Mouse (Mus musculus) midbrain, postnatal 0 days (tissue): Measurements from ENCODE around the gene Pakap. TPM values are rescaled to one million over a fixed set of nuclear protein-coding genes. Genes with fewer than 3 reads are reported as not detected.

Experiments
- ATAC-seq: fragments of 200-750 bp; cut with Nextera tagmentation; 2 replicates; pipeline ENCODE4 v1.8.0; 2017; ENCODE audit warnings: moderate number of reproducible peaks, mild to moderate bottlenecking, moderate TSS enrichment, moderate library complexity; ENCODE audit not compliant: low FRiP score
- DNase-seq: peaks from one replicate; pipeline ENCODE4 v3.0.0-alpha.2; 2015; ENCODE audit warnings: low spot score
- H3K27ac ChIP-seq: fragments of 300-500 bp; sonication (generic); 2 replicates; pipeline ENCODE4 v1.5.1; 2014; ENCODE audit warnings: low read depth, mild to moderate bottlenecking, low read length, mixed read lengths
- H3K27me3 ChIP-seq: fragments of 300-500 bp; sonication (generic); 2 replicates; pipeline ENCODE4 v1.6.1; 2014; ENCODE audit warnings: low read length, control low read depth, mixed read lengths; ENCODE audit not compliant: insufficient read depth
- H3K36me3 ChIP-seq: fragments of 300-500 bp; sonication (generic); 2 replicates; pipeline ENCODE4 v1.6.1; 2014; ENCODE audit warnings: low read length, control low read depth, mixed read lengths; ENCODE audit not compliant: insufficient read depth
- H3K4me1 ChIP-seq: fragments of 300-500 bp; sonication (generic); 2 replicates; pipeline ENCODE4 v1.6.1; 2014; ENCODE audit warnings: mild to moderate bottlenecking, control low read depth, antibody characterized with exemption, low read length, mixed read lengths; ENCODE audit not compliant: insufficient read depth
- H3K4me2 ChIP-seq: fragments of 300-500 bp; sonication (generic); 2 replicates; pipeline ENCODE4 v1.6.1; 2014; ENCODE audit warnings: low read depth, mild to moderate bottlenecking, low read length, mixed read lengths; ENCODE audit not compliant: poor library complexity, severe bottlenecking
- H3K4me3 ChIP-seq: fragments of 300-500 bp; sonication (generic); 2 replicates; pipeline ENCODE4 v1.5.1; 2014; ENCODE audit warnings: low read depth, mild to moderate bottlenecking, low read length, moderate library complexity
- H3K9ac ChIP-seq: fragments of 300-500 bp; sonication (generic); replicated peaks from 2 replicates; pipeline ENCODE4 v1.6.1; 2014; ENCODE audit warnings: mild to moderate bottlenecking, low read length, moderate library complexity, mixed read lengths; ENCODE audit not compliant: poor library complexity, severe bottlenecking
- H3K9me3 ChIP-seq: fragments of 300-500 bp; sonication (generic); 2 replicates; pipeline ENCODE4 v1.6.1; 2016; ENCODE audit warnings: low read length, control low read depth
- CTCF ChIP-seq: IDR thresholded peaks from 2 replicates; pipeline ENCODE4 v1.5.1; 2016; ENCODE audit warnings: antibody characterized with exemption, mild to moderate bottlenecking
- WGBS: fragments of 180-500 bp; shearing (Covaris S2); extraction: QIAGEN DNeasy Blood & Tissue Kit; methylation state at CpG from one replicate; pipeline ENCODE4 v1.1.7; 2014; 5-methylcytosine and 5-hydroxymethylcytosine counted together
- polyA plus RNA-seq: library from polyadenylated mRNA; unstranded; fragments of >200 nt; fragmentation: Nextera tagmentation; extraction: Ambion mirVana; gene quantifications from 2 replicates; pipeline ENCODE4 v1.2.1, GENCODE M21; 2015
- total RNA-seq: library from RNA; depleted of rRNA; stranded (reverse); fragments of >200 nt; gene quantifications from 2 replicates; pipeline ENCODE4 v1.2.3, GENCODE M21; 2014

Gene Pakap
- total and polyA plus RNA-seq, 2 experiments from 2014 or later, result 8.4 to 13.5 TPM

DNA sequence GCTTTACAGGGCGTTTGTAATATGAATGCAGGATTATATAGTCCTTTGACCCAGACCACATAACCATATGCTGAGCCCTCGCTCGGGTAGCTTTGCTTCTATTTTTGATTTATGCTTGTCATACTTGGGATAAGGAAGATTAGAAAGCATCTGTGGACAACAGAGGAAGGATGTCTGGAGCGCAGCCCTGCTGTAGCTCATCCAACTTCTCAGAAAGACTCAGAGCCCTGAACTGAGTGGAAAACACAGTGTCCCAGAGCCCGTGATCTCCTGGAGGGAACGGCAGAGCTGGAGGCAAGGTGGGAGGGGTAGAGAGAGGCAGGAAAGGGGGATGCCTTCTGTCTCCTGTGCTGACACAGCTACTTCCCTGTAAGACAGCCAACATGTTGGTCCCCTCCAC lies 33.7 kb upstream of the Pakap start:
- DNase-seq (no peak), ATAC-seq (no peak)
- TF ChIP-seq CTCF, result no peak
- no peak overlapping the region for H3K27ac ChIP-seq
- no peaks in the 10 kb centered on the region for H3K27me3 ChIP-seq
- H3K4me1 ChIP-seq, result no peaks in the 10 kb centered on the region
- H3K36me3 ChIP-seq, result no peaks in the 10 kb centered on the region
- 64% methylated on average over 6 of the region's 6 CpGs for WGBS
- no peaks in the 10 kb centered on the region for H3K9me3 ChIP-seq
- no peak overlapping the region for H3K4me2 ChIP-seq
- H3K9ac ChIP-seq, result no peak overlapping the region
- H3K4me3 ChIP-seq, result no peak overlapping the region

DNA sequence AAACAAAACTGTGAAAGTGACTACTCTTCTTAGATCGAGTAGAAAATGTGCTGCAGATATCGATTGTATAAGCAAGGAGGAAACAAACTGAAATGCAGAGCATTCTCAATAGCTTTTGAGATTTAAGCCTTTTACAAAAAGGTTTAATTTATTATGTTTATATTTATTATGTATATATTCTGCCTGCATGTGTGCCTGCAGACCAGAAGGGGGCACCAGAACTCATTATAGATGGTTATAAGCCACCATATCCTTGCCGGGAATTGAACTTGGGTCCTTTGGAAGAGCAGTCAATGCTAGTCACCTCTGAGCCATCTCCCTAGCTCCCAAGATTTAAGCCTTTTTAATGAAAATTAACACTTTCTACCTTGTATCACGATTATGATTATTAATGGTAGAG lies 32.9 kb upstream of the Pakap start:
- no peaks in the 10 kb centered on the region for H3K27me3 ChIP-seq
- DNase-seq (no peak), ATAC-seq (no peak)
- 94% methylated on average over 4 of the region's 4 CpGs for WGBS
- TF ChIP-seq CTCF, result peak; percentile 41
- H3K4me3 ChIP-seq, result no peak overlapping the region
- H3K4me1 ChIP-seq, result no peaks in the 10 kb centered on the region
- H3K9ac ChIP-seq, result no peak overlapping the region
- no peak overlapping the region for H3K27ac ChIP-seq
- H3K36me3 ChIP-seq, result no peaks in the 10 kb centered on the region
- H3K9me3 ChIP-seq, result no peaks in the 10 kb centered on the region
- no peak overlapping the region for H3K4me2 ChIP-seq

DNA sequence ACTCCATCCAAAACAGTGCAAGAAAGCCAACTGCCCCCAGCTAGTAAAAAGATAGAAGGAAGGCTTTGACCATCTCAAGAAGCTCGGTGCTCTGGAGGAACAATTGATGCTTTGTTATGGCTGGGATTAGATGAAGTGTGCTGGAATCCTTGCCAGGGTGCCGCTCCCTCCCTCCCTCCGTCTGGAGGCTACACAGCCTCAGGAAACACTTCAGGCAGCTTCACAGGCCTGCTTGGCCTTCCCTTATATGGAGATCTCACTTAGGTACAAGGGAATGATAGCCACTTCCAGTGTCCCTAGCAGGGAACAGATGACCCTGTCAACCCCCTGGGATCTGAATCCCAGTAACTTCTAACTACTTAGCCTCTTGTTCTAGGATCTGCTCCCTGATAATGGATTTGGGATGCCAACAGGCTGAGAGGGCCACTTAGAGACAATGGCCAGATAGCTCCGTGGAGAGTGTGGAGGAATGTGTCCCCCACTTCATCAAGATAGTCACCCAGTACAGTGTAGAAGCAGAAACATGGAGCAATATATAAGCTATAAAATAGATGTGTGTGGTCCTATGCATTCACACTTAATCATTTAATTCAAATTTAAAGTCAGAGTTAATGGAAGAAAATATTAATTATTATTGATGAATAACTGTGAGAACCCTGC lies 29.8 kb upstream of the Pakap start:
- Histone ChIP-seq H3K27me3 (no peaks in the 10 kb centered on the region), H3K27ac (no peak overlapping the region), H3K4me1 (no peaks in the 10 kb centered on the region), H3K4me2 (no peak overlapping the region), H3K36me3 (no peaks in the 10 kb centered on the region), H3K9ac (no peak overlapping the region), H3K9me3 (no peaks in the 10 kb centered on the region), H3K4me3 (no peak overlapping the region)
- TF ChIP-seq CTCF, result no peak
- WGBS, result 28% methylated on average over 4 of the region's 4 CpGs
- ATAC-seq (no peak), DNase-seq (no peak)

DNA sequence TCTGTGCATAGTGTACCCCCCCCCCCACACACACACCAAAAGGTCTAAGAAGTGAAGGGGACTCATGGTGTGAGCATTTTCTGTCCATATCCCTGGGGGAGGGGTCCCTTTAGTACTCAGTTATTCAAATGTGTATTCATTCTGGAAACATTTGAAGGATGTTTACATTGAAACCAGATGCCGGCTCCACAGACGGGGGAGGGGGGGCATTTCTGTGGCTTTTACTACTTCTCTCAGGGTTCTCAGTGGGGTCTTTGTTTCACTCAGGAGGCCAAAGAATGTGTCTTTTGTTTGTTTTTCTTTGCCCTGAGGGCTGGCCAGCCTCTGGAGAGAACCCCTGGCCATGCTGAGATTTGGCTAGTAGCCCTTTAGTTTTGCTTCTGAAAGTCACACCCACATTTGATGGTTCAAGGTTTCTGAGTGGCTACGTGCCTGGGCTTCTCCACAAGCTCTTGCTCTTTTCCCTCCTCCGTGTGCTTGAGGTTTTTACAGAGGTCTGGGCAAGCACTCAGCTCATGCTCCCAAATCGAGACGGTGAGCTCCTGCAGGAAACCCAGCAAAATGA lies 24.2 kb upstream of the Pakap start:
- WGBS, result 13% methylated on average over 6 of the region's 6 CpGs
- no peak for ATAC-seq
- Histone ChIP-seq H3K9me3 (no peaks in the 10 kb centered on the region), H3K9ac (no peak overlapping the region), H3K4me1 (no peaks in the 10 kb centered on the region), H3K4me2 (no peak overlapping the region), H3K27ac (no peak overlapping the region), H3K27me3 (no peaks in the 10 kb centered on the region), H3K4me3 (no peak overlapping the region), H3K36me3 (no peaks in the 10 kb centered on the region)
- DNase-seq, result peak; percentile 46
- no peak for TF ChIP-seq CTCF

DNA sequence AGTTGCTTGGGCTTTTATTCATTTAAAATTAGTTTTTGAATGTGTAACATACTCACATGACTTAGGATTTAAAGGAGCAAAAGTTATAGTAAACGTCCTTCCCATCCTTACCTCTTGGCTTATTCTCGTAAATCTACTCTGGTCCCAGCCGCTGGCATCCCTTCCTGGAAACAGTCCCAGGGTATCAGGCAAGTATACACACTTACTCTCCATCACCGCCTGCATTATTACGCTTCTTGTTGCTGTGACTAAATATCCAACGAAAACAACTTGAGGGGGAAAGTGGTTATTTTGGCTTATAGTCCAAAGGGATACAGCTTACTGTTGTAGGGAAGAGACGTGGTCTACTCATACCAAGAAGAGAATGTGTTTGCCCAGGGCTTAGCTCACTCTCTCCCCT lies 20.2 kb upstream of the Pakap start:
- Histone ChIP-seq H3K27ac (no peak overlapping the region), H3K9me3 (no peaks in the 10 kb centered on the region), H3K9ac (no peak overlapping the region), H3K4me2 (no peak overlapping the region), H3K4me1 (no peaks in the 10 kb centered on the region), H3K36me3 (no peaks in the 10 kb centered on the region), H3K27me3 (no peaks in the 10 kb centered on the region), H3K4me3 (no peak overlapping the region)
- ATAC-seq (no peak), DNase-seq (no peak)
- TF ChIP-seq CTCF, result no peak
- WGBS, result 84% methylated on average over 7 of the region's 7 CpGs

DNA sequence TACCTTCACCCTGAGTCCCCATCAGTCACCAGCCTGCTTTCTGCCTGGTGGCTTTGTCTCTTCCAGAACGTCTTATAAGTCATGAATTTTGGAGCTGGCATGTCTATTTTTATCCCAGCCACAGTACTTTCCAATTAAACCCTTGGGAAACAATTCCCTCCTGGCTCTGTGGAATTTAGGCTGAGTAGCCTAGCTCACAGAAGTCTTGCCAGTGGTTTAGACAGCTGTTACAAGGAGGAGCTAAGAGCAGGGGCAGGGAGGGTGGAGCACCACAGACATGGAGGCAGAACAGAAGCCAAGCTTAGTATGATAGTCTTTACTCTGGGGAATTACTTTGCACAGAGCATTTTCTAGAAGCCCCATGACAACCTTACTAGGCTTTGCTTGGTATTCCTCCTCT lies 17.8 kb upstream of the Pakap start:
- Histone ChIP-seq H3K4me2 (no peak overlapping the region), H3K27ac (no peak overlapping the region), H3K9me3 (no peaks in the 10 kb centered on the region), H3K36me3 (no peaks in the 10 kb centered on the region), H3K9ac (no peak overlapping the region), H3K4me1 (no peaks in the 10 kb centered on the region), H3K27me3 (no peaks in the 10 kb centered on the region), H3K4me3 (no peak overlapping the region)
- TF ChIP-seq CTCF, result no peak
- WGBS, result 51% methylated on average over 1 of the region's 1 CpGs
- DNase-seq (no peak), ATAC-seq (no peak)
